ENCODE assay signal across 9 mouse cellular contexts in genomic region chr13:33079391-33079790, GRCm38 (mm10). TPM values are rescaled to one million over a fixed set of nuclear protein-coding genes. Genes with fewer than 3 reads are reported as not detected.
DNase-seq lines count a peak whose midpoint lies in the region; ATAC-seq and TF ChIP-seq lines count a peak whose summit lies in the region.
"Had no signal": no experiment of that assay in that cellular context is flagged by ENCODE, and none has a peak within 500 bp of the region (broad histone marks: within the 10 kb centered on the region; RNA-seq: fewer than 3 reads in every experiment).

No protein-coding gene starts in this region.

- peak; percentile 22 for DNase-seq in hindbrain, embryonic 11.5 days (ENCODE audit: low spot score)
- DNase-seq in retina, embryonic 14.5 days (ENCODE audit: low spot score): peak; percentile 73
- no peak for DNase-seq in left cerebral cortex, adult 11 months (ENCODE audit: low spot score)
- no peak for DNase-seq in ovary, adult 18-20 months (ENCODE audit: low spot score)

- H3K36me3 ChIP-seq in hindbrain, embryonic 11.5 days (ENCODE audit: control insufficient read depth, insufficient read depth, low read length): no peaks in the 10 kb centered on the region
- no peaks in the 10 kb centered on the region for H3K36me3 ChIP-seq in hindbrain, embryonic 12.5 days
- no peaks in the 10 kb centered on the region for H3K36me3 ChIP-seq in E14TG2a.4 (ENCODE audit: insufficient read depth, low read length)
- H3K36me3 ChIP-seq in embryonic facial prominence, embryonic 13.5 days: no peaks in the 10 kb centered on the region
- H3K36me3 ChIP-seq in intestine, postnatal 0 days (ENCODE audit: control insufficient read depth, insufficient read depth): no peaks in the 10 kb centered on the region
- H3K36me3 ChIP-seq: limb, embryonic 15.5 days had no signal

- no peak overlapping the region for H3K9ac ChIP-seq in hindbrain, embryonic 11.5 days (ENCODE audit: low read depth, low read length)
- no peak overlapping the region for H3K9ac ChIP-seq in hindbrain, embryonic 12.5 days
- H3K9ac ChIP-seq in embryonic facial prominence, embryonic 13.5 days: no peak overlapping the region
- no peak overlapping the region for H3K9ac ChIP-seq in intestine, postnatal 0 days (ENCODE audit: low read depth, low read length)
- H3K9ac ChIP-seq: limb, embryonic 15.5 days had no signal

- WGBS in hindbrain, embryonic 11.5 days: 31% methylated on average over 6 of the region's 6 CpGs
- 40% methylated on average over 6 of the region's 6 CpGs for WGBS in hindbrain, embryonic 12.5 days
- 24% methylated on average over 6 of the region's 6 CpGs for WGBS in embryonic facial prominence, embryonic 13.5 days
- 22% methylated on average over 6 of the region's 6 CpGs for WGBS in intestine, postnatal 0 days

- no peak overlapping the region for H3K27ac ChIP-seq in hindbrain, embryonic 11.5 days (ENCODE audit: low read depth, low read length)
- no peak overlapping the region for H3K27ac ChIP-seq in hindbrain, embryonic 12.5 days
- no peak overlapping the region for H3K27ac ChIP-seq in embryonic facial prominence, embryonic 13.5 days
- no peak overlapping the region for H3K27ac ChIP-seq in intestine, postnatal 0 days (ENCODE audit: low read depth, low read length)
- H3K27ac ChIP-seq: limb, embryonic 15.5 days had no signal

- H3K4me1 ChIP-seq in hindbrain, embryonic 11.5 days (replicated peaks; ENCODE audit: control insufficient read depth, insufficient read depth, low read length): no peaks in the 10 kb centered on the region
- H3K4me1 ChIP-seq in hindbrain, embryonic 12.5 days: no peaks in the 10 kb centered on the region
- H3K4me1 ChIP-seq in E14TG2a.4 (replicated peaks; ENCODE audit: low read depth, low read length): peaks cover 18% of the 10 kb centered on the region
- peaks cover 12% of the 10 kb centered on the region for H3K4me1 ChIP-seq in embryonic facial prominence, embryonic 13.5 days
- H3K4me1 ChIP-seq in intestine, postnatal 0 days (replicated peaks; ENCODE audit: control insufficient read depth, insufficient read depth, low read length): no peaks in the 10 kb centered on the region
- H3K4me1 ChIP-seq: limb, embryonic 15.5 days had no signal

- no peaks in the 10 kb centered on the region for H3K9me3 ChIP-seq in hindbrain, embryonic 11.5 days (ENCODE audit: control insufficient read depth, low read length)
- H3K9me3 ChIP-seq in hindbrain, embryonic 12.5 days (replicated peaks): no peaks in the 10 kb centered on the region
- H3K9me3 ChIP-seq in E14TG2a.4 (ENCODE audit: low read length): no peaks in the 10 kb centered on the region
- no peaks in the 10 kb centered on the region for H3K9me3 ChIP-seq in embryonic facial prominence, embryonic 13.5 days
- H3K9me3 ChIP-seq in intestine, postnatal 0 days (ENCODE audit: control insufficient read depth): no peaks in the 10 kb centered on the region
- H3K9me3 ChIP-seq: limb, embryonic 15.5 days had no signal

- ATAC-seq in hindbrain, embryonic 11.5 days (ENCODE audit: low FRiP score): peak; percentile 71
- ATAC-seq in hindbrain, embryonic 12.5 days (ENCODE audit: low FRiP score): no peak
- no peak for ATAC-seq in embryonic facial prominence, embryonic 13.5 days (ENCODE audit: insufficient number of reproducible peaks, insufficient read depth, low FRiP score, low TSS enrichment, low read depth)
- no peak for ATAC-seq in intestine, postnatal 0 days

- H3K27me3 ChIP-seq in hindbrain, embryonic 11.5 days (ENCODE audit: control insufficient read depth, insufficient read depth, low read length): no peaks in the 10 kb centered on the region
- H3K27me3 ChIP-seq in hindbrain, embryonic 12.5 days: no peaks in the 10 kb centered on the region
- peaks cover 3% of the 10 kb centered on the region; the same call in 1 of the 2 replicates for H3K27me3 ChIP-seq in E14TG2a.4 (ENCODE audit: insufficient read depth, low read length)
- H3K27me3 ChIP-seq in embryonic facial prominence, embryonic 13.5 days: no peaks in the 10 kb centered on the region
- H3K27me3 ChIP-seq in intestine, postnatal 0 days (replicated peaks; ENCODE audit: control insufficient read depth, insufficient read depth, low read length): no peaks in the 10 kb centered on the region
- H3K27me3 ChIP-seq: limb, embryonic 15.5 days had no signal

- peak; percentile 36 for TF ChIP-seq CTCF in E14TG2a.4 (conservative IDR thresholded peaks at IDR 0.05; ENCODE audit: low read length)
- peak; percentile 74 for TF ChIP-seq CTCF in intestine, postnatal 0 days (IDR thresholded peaks at IDR 0.05; ENCODE audit: low read depth)

- no peak overlapping the region for H3K4me3 ChIP-seq in hindbrain, embryonic 11.5 days (ENCODE audit: low read depth, low read length)
- no peak overlapping the region for H3K4me3 ChIP-seq in hindbrain, embryonic 12.5 days
- H3K4me3 ChIP-seq in E14TG2a.4 (replicated peaks; ENCODE audit: low read length): no peak overlapping the region
- H3K4me3 ChIP-seq in embryonic facial prominence, embryonic 13.5 days: no peak overlapping the region
- H3K4me3 ChIP-seq in intestine, postnatal 0 days (ENCODE audit: low read depth, low read length): no peak overlapping the region
- H3K4me3 ChIP-seq: limb, embryonic 15.5 days had no signal

- H3K4me2 ChIP-seq in hindbrain, embryonic 11.5 days (replicated peaks; ENCODE audit: low read depth, low read length): no peak overlapping the region
- H3K4me2 ChIP-seq in hindbrain, embryonic 12.5 days (replicated peaks): no peak overlapping the region
- peak overlapping the region; percentile 12; the same call in 1 of the 2 replicates for H3K4me2 ChIP-seq in embryonic facial prominence, embryonic 13.5 days
- no peak overlapping the region for H3K4me2 ChIP-seq in intestine, postnatal 0 days (replicated peaks; ENCODE audit: low read depth)
- H3K4me2 ChIP-seq: limb, embryonic 15.5 days had no signal

RNA-seq across cellular contexts. Expression of gene Serpinb1b, which starts 1.0 kb away (rescaled TPM):
- polyA plus RNA-seq in hindbrain, embryonic 11.5 days (2014; fragmentation: Nextera tagmentation; extraction: Ambion mirVana): 4.1 and 6.2 TPM in 2 replicates
- polyA plus RNA-seq in hindbrain, embryonic 12.5 days (2016; fragmentation: Nextera tagmentation; extraction: Ambion mirVana): 4.9 and 6.1 TPM in 2 replicates
- polyA plus RNA-seq in embryonic facial prominence, embryonic 13.5 days (2015; fragmentation: Nextera tagmentation; extraction: Ambion mirVana): 0.96 and 2.3 TPM in 2 replicates
- polyA plus RNA-seq in intestine, postnatal 0 days (2015; fragmentation: Nextera tagmentation; extraction: Ambion mirVana): 0.17 and 0.20 TPM in 2 replicates

RNA-seq across cellular contexts. Expression of gene Serpinb9b, which starts 52.2 kb away (rescaled TPM):
- 0.08 and 0.14 TPM in 2 replicates for polyA plus RNA-seq in hindbrain, embryonic 11.5 days (2014; fragmentation: Nextera tagmentation; extraction: Ambion mirVana)
- polyA plus RNA-seq in hindbrain, embryonic 12.5 days (2016; fragmentation: Nextera tagmentation; extraction: Ambion mirVana): 0.10 and 0.31 TPM in 2 replicates
- 0.12 TPM in 1 of 2 replicates, not detected in the other for polyA plus RNA-seq in embryonic facial prominence, embryonic 13.5 days (2015; fragmentation: Nextera tagmentation; extraction: Ambion mirVana)
- 1.5 and 1.9 TPM in 2 replicates for polyA plus RNA-seq in intestine, postnatal 0 days (2015; fragmentation: Nextera tagmentation; extraction: Ambion mirVana)

Comparison
In these comparisons a context has a peak if more than half of its experiments do, and no peak if none do; other contexts are left out.
1. DNase-seq: peak in hindbrain, embryonic 11.5 days (single experiment) and retina, embryonic 14.5 days (single experiment); none in left cerebral cortex, adult 11 months (single experiment) and ovary, adult 18-20 months (single experiment).